Mouse (Mus musculus) neural tube, embryonic 12.5 days (tissue): ENCODE data around the gene Bcas1. TPM values are rescaled to one million over a fixed set of nuclear protein-coding genes. Genes with fewer than 3 reads are reported as not detected.

Experiments used
- ATAC-seq: fragments of 200-750 bp; cut with Nextera tagmentation; 2 replicates; pipeline ENCODE4 v1.8.0; 2017; ENCODE audit warnings: low read depth, mild to moderate bottlenecking, moderate TSS enrichment, moderate library complexity; ENCODE audit not compliant: low FRiP score
- H3K27ac ChIP-seq: fragments of 300-500 bp; sonication (generic); 2 replicates; pipeline ENCODE4 v1.5.1; 2016
- H3K27me3 ChIP-seq: fragments of 300-500 bp; sonication (generic); replicated peaks from 2 replicates; pipeline ENCODE4 v1.6.1; 2016; ENCODE audit warnings: mild to moderate bottlenecking
- H3K36me3 ChIP-seq: fragments of 300-500 bp; sonication (generic); 2 replicates; pipeline ENCODE4 v1.6.1; 2016; ENCODE audit warnings: mild to moderate bottlenecking
- H3K4me1 ChIP-seq: fragments of 300-500 bp; sonication (generic); 2 replicates; pipeline ENCODE4 v1.6.1; 2016
- H3K4me2 ChIP-seq: fragments of 300-500 bp; sonication (generic); replicated peaks from 2 replicates; pipeline ENCODE4 v1.6.1; 2016; ENCODE audit warnings: mild to moderate bottlenecking
- H3K4me3 ChIP-seq: fragments of 300-500 bp; sonication (generic); 2 replicates; pipeline ENCODE4 v1.5.1; 2016
- H3K9ac ChIP-seq: fragments of 300-500 bp; sonication (generic); 2 replicates; pipeline ENCODE4 v1.6.1; 2016; ENCODE audit warnings: mild to moderate bottlenecking
- H3K9me3 ChIP-seq: fragments of 300-500 bp; sonication (generic); 2 replicates; pipeline ENCODE4 v1.6.1; 2016; ENCODE audit warnings: mild to moderate bottlenecking
- WGBS: fragments of 180-500 bp; shearing (Covaris S2); methylation state at CpG from one replicate; pipeline ENCODE4 v1.1.7; 2016; 5-methylcytosine and 5-hydroxymethylcytosine counted together
- polyA plus RNA-seq: library from polyadenylated mRNA; unstranded; fragments of >200 nt; fragmentation: Nextera tagmentation; extraction: Ambion mirVana; gene quantifications from 2 replicates; pipeline ENCODE4 v1.2.1, GENCODE M21; 2016

Gene Bcas1
- polyA plus RNA-seq, 1 experiment from 2014 or later, result 12.8 TPM

- H3K27ac ChIP-seq, result no peak overlapping the region
- no peaks in the 10 kb centered on the region for H3K9me3 ChIP-seq
- no peaks in the 10 kb centered on the region for H3K36me3 ChIP-seq
- H3K27me3 ChIP-seq, result peaks cover 15% of the 10 kb centered on the region; the same call in 1 of the 2 replicates
- H3K4me3 ChIP-seq, result peak overlapping the region; percentile 20; the same call in 1 of the 2 replicates
- peaks cover 24% of the 10 kb centered on the region for H3K4me1 ChIP-seq
- no peak for ATAC-seq
- WGBS, result 28% methylated on average over 23 of the region's 23 CpGs
- H3K9ac ChIP-seq, result no peak overlapping the region
- peak overlapping the region; percentile 50 for H3K4me2 ChIP-seq
These were observed 16.8 kb downstream of the Bcas1 start for GRCm38 (mm10) chr2:170410677-170411489.

GRCm38 (mm10) chr2:170406438-170406837 lies 21.2 kb downstream of the Bcas1 start:
- Histone ChIP-seq H3K9me3 (no peaks in the 10 kb centered on the region), H3K27ac (no peak overlapping the region), H3K4me1 (peaks cover 34% of the 10 kb centered on the region), H3K4me2 (0 out of 2 replicates have a peak overlapping the region, but pooled peaks have one; percentile 12), H3K9ac (no peak overlapping the region), H3K4me3 (no peak overlapping the region), H3K27me3 (peaks cover 15% of the 10 kb centered on the region; the same call in 1 of the 2 replicates), H3K36me3 (no peaks in the 10 kb centered on the region)
- WGBS, result 58% methylated on average over 14 of the region's 14 CpGs
- ATAC-seq, result peak; percentile 51

DNA sequence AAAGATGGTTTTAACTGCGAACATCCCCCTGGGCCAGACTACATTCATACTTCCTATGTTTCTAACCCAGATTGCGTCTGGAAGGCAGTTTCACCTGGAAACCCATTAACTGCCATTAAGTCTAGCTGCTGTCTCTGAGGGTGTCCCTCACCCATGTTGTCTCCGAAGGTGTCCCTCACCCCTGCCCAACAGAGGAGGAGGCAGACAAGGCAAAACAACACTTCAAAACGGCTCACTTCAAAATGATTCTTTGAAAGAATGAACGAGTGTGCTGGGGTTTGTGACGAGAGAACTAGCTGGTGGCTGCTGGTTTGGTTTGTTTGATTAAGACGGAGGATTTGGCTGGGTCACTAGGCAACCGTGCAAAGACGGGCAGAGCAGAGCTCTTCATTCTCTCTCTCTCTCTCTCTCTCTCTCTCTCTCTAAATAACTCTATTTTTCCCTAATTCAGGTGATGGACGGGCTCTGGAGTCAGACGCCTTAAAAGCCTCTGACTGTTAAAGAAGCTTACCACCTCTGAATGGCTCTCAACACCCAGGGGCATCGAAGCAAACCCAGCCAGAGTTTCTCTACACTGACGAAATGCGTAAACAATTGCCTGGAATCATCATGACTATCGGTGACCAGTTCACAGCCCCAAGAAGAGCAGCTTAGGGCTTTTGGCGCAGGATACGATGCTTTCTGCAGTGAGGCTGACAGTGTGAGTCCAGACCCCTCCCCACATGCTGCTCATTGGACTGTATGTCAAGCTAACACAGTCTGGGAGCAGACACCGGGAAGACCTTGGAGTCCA lies 22.7 kb downstream of the Bcas1 start:
- peak overlapping the region; percentile 36 for H3K4me2 ChIP-seq
- no peak for ATAC-seq
- H3K27ac ChIP-seq, result no peak overlapping the region
- WGBS, result 28% methylated on average over 18 of the region's 18 CpGs
- H3K9ac ChIP-seq, result no peak overlapping the region
- no peaks in the 10 kb centered on the region for H3K36me3 ChIP-seq
- H3K4me3 ChIP-seq, result no peak overlapping the region
- H3K4me1 ChIP-seq, result peaks cover 25% of the 10 kb centered on the region
- H3K9me3 ChIP-seq, result no peaks in the 10 kb centered on the region
- peaks cover 7% of the 10 kb centered on the region; the same call in 1 of the 2 replicates for H3K27me3 ChIP-seq

DNA sequence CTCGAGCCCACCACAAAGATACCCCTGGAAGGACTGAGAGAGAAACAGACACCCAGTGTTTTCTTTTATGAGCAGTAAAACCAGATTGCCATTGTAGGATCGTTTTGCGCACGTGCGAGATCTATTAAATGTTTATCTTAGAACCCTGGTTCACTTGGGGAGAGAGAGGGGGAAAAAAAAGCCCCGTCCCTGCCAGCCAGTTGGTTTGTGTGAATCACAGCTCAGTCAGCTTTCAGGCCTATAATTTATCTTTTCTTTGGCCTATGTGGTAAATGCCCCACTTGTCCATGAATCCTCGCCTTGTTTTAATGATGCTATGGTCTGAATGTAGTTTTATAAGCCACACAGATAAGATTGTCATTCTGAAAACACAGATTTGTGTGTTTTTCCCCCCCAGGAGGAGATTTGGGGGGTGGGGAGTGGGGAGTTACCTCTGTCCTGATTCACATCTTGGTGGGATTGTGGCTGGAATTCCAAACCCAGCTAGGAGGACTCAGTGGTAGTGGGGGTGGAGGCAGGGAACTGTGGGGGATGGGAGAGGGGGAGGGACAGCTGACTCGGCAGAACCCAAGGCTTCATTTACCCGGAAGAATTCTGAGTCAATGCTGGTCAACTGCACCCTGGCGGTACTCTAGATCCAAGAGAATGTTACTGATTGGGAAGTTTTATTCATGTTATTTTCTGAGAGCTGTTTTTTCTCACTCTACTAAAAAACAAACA lies 23.8 kb downstream of the Bcas1 start:
- H3K27me3 ChIP-seq, result 0 out of 2 replicates have a peak, but pooled peaks cover 3% of the 10 kb centered on the region
- H3K4me2 ChIP-seq, result no peak overlapping the region
- 20% methylated on average over 10 of the region's 10 CpGs for WGBS

DNA sequence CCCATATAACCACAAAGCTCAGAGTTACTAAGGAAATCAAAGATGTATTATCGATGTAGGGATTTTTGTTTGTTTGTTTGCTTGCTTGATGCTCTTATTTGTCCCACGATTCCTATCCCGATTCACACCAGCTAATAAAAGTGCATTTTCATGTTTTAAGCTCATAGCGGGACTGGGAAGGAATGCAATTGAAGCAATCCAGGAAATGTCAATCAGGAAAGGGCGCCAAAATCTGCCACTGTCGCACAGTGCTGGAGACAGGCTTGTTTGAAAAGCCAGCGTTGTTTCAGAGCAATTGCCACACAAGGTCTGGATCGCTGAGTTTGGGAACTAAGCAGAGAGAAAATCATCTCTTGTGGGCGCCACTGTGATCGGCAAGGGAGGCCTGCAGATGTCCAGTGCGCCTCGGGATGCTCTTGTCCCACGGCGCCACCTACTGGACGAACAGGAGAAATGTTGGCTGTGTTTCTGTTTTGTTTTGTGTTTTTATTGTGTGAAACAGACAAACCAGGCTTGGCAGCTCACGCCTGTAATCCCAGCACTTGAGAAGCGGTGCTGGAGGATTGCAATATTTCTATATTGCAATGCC lies 26.3 kb downstream of the Bcas1 start:
- Histone ChIP-seq H3K27ac (no peak overlapping the region), H3K4me2 (peak overlapping the region; percentile 58), H3K4me3 (peak overlapping the region; percentile 5; the same call in 1 of the 2 replicates), H3K9me3 (no peaks in the 10 kb centered on the region), H3K36me3 (no peaks in the 10 kb centered on the region), H3K27me3 (0 out of 2 replicates have a peak, but pooled peaks cover 2% of the 10 kb centered on the region), H3K9ac (no peak overlapping the region), H3K4me1 (peaks cover 22% of the 10 kb centered on the region)
- ATAC-seq, result peak; percentile 16; the same call in 1 of the 2 replicates
- 2% methylated on average over 17 of the region's 17 CpGs for WGBS

More for the DNA sequence above, 23.8 kb downstream of the Bcas1 start:
- H3K4me1 ChIP-seq, result peaks cover 25% of the 10 kb centered on the region
- ATAC-seq, result no peak
- no peak overlapping the region for H3K4me3 ChIP-seq
- no peaks in the 10 kb centered on the region for H3K9me3 ChIP-seq
- H3K27ac ChIP-seq, result no peak overlapping the region
- H3K36me3 ChIP-seq, result no peaks in the 10 kb centered on the region
- no peak overlapping the region for H3K9ac ChIP-seq

DNA sequence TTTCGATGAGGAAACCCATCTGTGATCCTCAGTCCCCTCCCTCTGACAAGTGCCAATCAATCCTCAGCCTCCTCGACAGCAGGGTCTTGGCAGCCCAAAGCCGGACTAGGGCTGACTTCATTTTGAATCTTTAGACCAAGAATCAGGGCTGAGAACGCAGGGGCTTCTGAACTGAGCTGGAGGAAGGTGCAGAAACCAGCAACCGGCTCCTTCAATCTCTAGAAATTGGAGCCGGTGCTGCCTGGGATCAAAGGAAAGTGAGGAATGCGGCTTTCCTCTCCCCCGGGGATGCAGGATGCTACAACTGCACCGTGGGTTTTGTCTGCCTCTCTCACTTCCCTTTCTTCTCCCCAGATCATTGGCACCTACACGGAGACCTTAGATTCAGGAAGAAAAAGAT lies 27.0 kb downstream of the Bcas1 start:
- ATAC-seq, result no peak
- H3K4me1 ChIP-seq, result peaks cover 19% of the 10 kb centered on the region
- no peaks in the 10 kb centered on the region for H3K36me3 ChIP-seq
- peak overlapping the region; percentile 58 for H3K4me2 ChIP-seq
- H3K27me3 ChIP-seq, result no peaks in the 10 kb centered on the region
- H3K9me3 ChIP-seq, result no peaks in the 10 kb centered on the region
- no peak overlapping the region for H3K27ac ChIP-seq
- no peak overlapping the region for H3K4me3 ChIP-seq
- 0 out of 2 replicates have a peak overlapping the region, but pooled peaks have one; percentile 29 for H3K9ac ChIP-seq
- WGBS, result 5% methylated on average over 10 of the region's 10 CpGs

DNA sequence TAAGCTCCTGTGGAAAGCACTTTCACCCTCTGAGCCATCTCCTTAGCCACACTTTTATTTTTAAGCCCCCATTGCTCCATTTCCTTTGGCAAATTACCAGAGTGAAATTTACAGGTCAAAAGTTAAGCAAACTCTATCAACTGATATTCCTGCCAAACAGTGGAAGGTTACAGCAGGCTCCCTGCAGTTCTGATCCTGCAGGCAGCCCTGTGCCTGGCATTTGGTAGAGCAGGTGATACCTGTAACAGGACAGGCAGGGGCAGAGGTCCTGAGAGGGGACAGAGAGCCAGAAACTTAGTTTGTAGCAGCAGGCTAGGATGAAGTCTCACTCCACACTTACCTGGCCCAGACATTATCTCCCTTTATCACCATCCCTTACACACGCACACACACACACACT lies 35.7 kb downstream of the Bcas1 start:
- ATAC-seq, result no peak
- H3K4me1 ChIP-seq, result no peaks in the 10 kb centered on the region
- no peak overlapping the region for H3K4me2 ChIP-seq
- H3K27me3 ChIP-seq, result no peaks in the 10 kb centered on the region
- no peak overlapping the region for H3K4me3 ChIP-seq
- no peak overlapping the region for H3K27ac ChIP-seq
- 0 out of 2 replicates have a peak, but pooled peaks cover 5% of the 10 kb centered on the region for H3K9me3 ChIP-seq
- H3K9ac ChIP-seq, result no peak overlapping the region
- H3K36me3 ChIP-seq, result no peaks in the 10 kb centered on the region
- 78% methylated on average over 1 of the region's 1 CpGs for WGBS

DNA sequence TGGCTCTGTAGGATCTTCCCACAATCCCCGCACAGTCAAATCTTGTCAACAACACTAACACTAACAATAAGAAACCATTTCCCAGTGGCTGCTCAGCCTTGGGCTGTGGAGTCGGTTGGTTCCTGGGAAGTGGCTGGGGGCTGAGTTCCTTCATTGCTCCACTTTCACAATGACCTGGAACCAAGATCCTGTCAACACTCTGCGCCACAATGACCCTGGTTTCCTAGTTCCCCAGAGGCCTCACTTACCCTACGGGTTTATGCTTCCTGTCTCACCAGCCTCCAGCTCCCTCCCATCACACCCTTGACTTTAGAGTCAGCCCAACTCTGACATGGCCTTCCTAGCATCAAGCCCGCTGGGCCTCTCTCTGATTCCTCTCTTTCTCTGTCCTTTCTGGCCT lies 39.3 kb downstream of the Bcas1 start:
- Histone ChIP-seq H3K4me3 (no peak overlapping the region), H3K27me3 (no peaks in the 10 kb centered on the region), H3K4me2 (no peak overlapping the region), H3K9me3 (0 out of 2 replicates have a peak, but pooled peaks cover under 1% of the 10 kb centered on the region), H3K36me3 (no peaks in the 10 kb centered on the region), H3K27ac (no peak overlapping the region), H3K4me1 (no peaks in the 10 kb centered on the region), H3K9ac (no peak overlapping the region)
- 82% methylated on average over 5 of the region's 5 CpGs for WGBS
- ATAC-seq, result no peak

DNA sequence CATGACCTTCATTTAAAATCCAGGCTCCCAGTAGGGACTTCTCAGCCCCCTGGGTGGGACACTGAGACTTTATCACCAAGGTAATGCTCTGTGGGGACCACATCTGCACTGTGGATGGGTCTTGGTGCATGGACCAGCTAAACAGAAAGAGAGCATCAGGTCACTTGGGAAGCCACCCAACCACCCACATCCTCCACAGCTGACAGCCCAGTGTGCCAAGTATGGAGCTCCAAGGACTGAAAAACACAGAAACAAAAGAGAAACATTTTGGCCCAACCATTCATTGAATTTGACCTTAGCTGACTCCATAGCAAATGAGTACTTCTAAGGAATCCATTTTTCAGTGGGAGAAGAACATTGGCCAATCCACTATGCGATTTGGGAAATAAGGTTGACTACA lies 42.1 kb downstream of the Bcas1 start:
- no peaks in the 10 kb centered on the region for H3K4me1 ChIP-seq
- H3K36me3 ChIP-seq, result no peaks in the 10 kb centered on the region
- WGBS, result 94% methylated on average over 1 of the region's 1 CpGs
- H3K4me3 ChIP-seq, result no peak overlapping the region
- H3K27me3 ChIP-seq, result no peaks in the 10 kb centered on the region
- no peak overlapping the region for H3K4me2 ChIP-seq
- H3K27ac ChIP-seq, result no peak overlapping the region
- ATAC-seq, result no peak
- H3K9me3 ChIP-seq, result no peaks in the 10 kb centered on the region
- no peak overlapping the region for H3K9ac ChIP-seq

GRCm38 (mm10) chr2:170384770-170385169 lies 42.9 kb downstream of the Bcas1 start:
- 92% methylated on average over 1 of the region's 1 CpGs for WGBS
- no peak overlapping the region for H3K27ac ChIP-seq
- H3K27me3 ChIP-seq, result no peaks in the 10 kb centered on the region
- H3K4me1 ChIP-seq, result no peaks in the 10 kb centered on the region
- H3K36me3 ChIP-seq, result no peaks in the 10 kb centered on the region
- no peak overlapping the region for H3K9ac ChIP-seq
- no peak overlapping the region for H3K4me2 ChIP-seq
- no peak for ATAC-seq
- no peak overlapping the region for H3K4me3 ChIP-seq
- no peaks in the 10 kb centered on the region for H3K9me3 ChIP-seq

GRCm38 (mm10) chr2:170373391-170373790 lies 54.3 kb downstream of the Bcas1 start:
- ATAC-seq, result no peak
- 92% methylated on average over 10 of the region's 10 CpGs for WGBS

More at GRCm38 (mm10) chr2:170373391-170373790, 54.3 kb downstream of the Bcas1 start:
- Histone ChIP-seq H3K4me1 (no peaks in the 10 kb centered on the region), H3K4me2 (no peak overlapping the region), H3K9ac (no peak overlapping the region), H3K27me3 (no peaks in the 10 kb centered on the region), H3K4me3 (no peak overlapping the region), H3K27ac (no peak overlapping the region), H3K9me3 (no peaks in the 10 kb centered on the region), H3K36me3 (no peaks in the 10 kb centered on the region)
